Mouse (Mus musculus) liver, adult 2 months (tissue): ENCODE results near the gene Hmga2.

Source experiments
- CTCF ChIP-seq: fragments of 200-500 bp; IDR thresholded peaks from 2 replicates; pipeline ENCODE4 v1.5.1; 2011; ENCODE audit warnings: low read depth, low read length, control low read depth
- POLR2A ChIP-seq: fragments of 200-500 bp; IDR thresholded peaks from 2 replicates; pipeline ENCODE4 v1.6.1; 2011; ENCODE audit warnings: low read length, control low read depth; ENCODE audit not compliant: insufficient read depth; ENCODE audit errors: extremely low read depth

- TF ChIP-seq POLR2A (no peak), CTCF (no peak)
These were observed 137.4 kb downstream of the Hmga2 start for GRCm38 (mm10) chr10:120338841-120339240.
